Mouse (Mus musculus): ENCODE measurements around the gene Car14.
"Not testable (repeated sequence)": the region's sequence is repeated elsewhere in the genome, so short reads cannot be mapped to it uniquely, and the experiment has no call there.

The Car14 gene

GRCm38 (mm10) chr3:95925087-95925486, 20.6 kb upstream of the Car14 start:
- DNase-seq (ENCODE audit: low read depth, low spot score): no peak

GRCm38 (mm10) chr3:95924185-95924584, 19.7 kb upstream of the Car14 start:
- DNase-seq (ENCODE audit: low read depth, low spot score): no peak

- not testable (repeated sequence) for DNase-seq (ENCODE audit: low read depth, low spot score)
These were observed 18.9 kb upstream of the Car14 start for GRCm38 (mm10) chr3:95923429-95923828.

- DNase-seq (ENCODE audit: low read depth, low spot score): not testable (repeated sequence)
These were observed 16.0 kb upstream of the Car14 start for GRCm38 (mm10) chr3:95920532-95920931.

DNA sequence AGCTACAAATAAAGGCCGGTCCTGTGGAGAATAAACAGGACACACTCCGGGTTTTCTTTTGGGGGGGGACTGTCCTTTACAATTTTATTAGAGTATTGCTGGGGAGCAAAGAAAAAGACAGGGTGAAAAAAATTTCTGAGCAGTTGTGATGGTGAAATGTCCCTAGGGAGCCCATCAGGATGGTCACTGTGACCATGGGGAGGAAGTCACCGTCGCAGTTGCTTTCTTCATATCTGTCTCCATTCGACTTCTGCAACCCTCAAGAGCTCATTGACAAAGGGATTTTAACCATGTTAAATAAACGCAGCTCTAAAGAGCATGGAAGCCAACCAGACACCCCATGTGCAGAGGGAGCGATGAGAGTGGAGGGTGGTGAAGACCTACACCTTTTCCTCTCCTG, 12.3 kb upstream of the Car14 start:
- DNase-seq (ENCODE audit: low read depth, low spot score): no peak

- no peak for DNase-seq (ENCODE audit: low read depth, low spot score)
These were observed 10.2 kb upstream of the Car14 start for GRCm38 (mm10) chr3:95914706-95915105.

GRCm38 (mm10) chr3:95907613-95908012, 3.1 kb upstream of the Car14 start:
- no peak for DNase-seq (ENCODE audit: low read depth, low spot score)

DNA sequence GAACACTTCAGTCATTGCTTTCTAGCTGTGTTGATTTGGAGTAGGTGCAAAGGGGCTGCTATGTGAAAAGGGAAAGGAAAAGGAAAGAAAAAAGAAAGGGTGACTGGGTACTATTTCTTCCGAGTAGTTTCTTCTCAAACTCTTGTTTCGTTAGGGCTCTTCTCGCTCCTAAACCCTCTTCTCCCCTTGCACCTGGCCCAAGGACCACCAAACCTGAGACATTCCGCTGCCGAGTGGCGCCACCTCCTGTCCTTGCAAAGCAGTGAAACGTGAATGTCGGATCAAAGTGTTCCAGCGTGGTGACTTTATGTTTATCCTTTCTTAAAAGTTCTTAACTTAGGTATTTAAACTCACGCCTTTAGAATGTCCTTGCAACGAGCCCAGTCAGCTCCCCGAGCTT, 2.4 kb upstream of the Car14 start:
- no peak for DNase-seq (ENCODE audit: low read depth, low spot score)

DNA sequence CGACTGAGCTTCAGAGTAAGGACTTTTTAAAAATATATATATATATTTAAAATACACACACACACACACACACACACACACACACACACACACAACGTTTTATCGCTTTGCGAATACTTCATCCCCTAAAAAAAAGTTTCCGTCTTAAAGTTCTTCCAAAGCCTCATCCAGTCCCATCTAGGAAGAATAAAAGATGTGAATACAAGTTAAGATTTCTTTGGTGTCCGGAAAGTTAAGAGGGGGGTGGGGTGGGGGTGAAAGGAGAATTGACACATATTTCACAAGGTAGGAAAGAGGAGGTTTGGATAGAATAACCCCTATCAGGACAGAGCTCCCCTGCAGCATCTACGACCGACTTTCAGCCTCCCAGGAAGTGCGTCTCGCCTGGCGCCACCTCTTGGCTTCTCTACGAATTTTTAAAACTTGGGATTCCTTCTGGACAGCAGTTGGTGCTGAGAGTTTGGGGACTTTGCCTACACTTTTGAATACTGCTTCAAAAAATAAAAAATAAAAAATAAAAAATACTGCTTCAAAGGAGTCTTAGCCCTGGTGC, 1.5 kb upstream of the Car14 start:
- no peak for DNase-seq (ENCODE audit: low read depth, low spot score)

DNA sequence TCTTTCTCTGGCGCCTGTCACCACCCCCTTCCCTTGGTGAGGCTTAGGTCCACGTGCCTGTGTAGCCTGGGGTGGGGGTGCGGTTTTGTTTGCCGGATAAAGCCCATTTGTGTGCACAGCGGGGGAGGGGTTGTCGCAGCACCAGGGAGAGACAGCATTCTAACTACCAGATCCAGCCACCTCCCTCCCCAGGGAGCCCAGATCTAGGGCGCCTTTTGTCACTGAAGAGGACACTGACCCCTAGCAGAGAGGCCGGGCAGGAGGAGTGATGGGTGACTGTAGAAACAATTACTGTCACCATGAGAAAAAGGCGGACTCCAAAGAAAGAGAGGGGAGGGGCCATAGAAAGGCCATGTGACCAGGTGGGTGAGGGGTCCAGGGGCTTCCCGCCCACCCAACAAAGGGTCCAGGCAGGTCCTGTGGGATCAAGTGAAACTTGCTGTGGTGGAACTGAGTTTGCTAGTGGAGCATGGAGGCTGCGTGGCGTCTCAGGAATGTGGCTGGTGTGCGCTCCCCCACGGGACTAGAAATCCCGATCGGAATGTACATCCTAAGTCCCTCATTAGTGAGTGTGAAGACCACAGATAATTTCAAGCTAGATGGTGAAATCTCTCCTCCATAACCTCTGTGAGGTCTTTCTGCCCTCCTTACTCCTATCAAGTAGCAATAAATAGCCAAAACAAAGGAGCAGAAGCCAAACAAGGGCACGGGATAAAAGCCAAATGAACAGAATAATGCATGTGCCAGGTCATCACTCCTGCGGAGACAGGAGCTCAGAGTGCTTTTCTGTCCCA, 852 bp upstream of the Car14 start:
- no peak for DNase-seq (ENCODE audit: low read depth, low spot score)

DNA sequence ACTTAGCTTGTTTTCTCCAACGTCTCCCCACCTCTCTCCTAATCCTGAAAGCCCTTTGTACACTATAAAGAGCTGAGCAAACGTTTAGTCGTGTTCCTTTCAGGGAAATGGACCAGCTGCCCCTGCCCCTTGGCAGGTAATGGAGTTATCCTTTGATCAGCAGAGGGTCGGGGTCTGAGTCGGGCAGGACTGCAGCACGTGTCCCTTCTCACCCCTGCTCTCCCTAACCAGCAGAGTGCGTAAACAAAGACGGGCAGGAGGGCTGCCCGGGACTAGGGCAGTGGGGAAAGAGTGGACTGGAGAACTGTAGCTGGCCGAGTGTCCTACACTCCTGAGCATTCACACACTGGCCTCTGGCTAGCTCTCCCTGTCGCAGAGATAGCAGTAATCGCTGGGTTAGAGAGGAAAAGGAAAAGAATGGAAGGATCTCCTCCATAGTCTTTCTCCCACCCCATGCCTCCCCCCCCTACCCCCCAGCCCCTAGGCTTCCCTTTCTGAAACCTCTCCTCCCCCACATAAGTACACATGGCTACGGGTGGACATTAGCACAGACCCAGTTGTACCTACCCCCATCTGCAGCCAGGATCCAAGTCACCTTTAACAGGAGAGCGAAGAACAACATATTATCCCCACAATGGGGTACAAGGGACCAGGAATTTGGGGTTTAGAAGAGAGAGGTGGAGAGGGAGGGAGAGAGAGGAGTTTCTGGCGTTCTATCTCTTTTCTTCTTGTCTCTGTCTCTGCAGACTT, 563 bp downstream of the Car14 start:
- DNase-seq (ENCODE audit: low read depth, low spot score): no peak

GRCm38 (mm10) chr3:95902643-95903042, 1.8 kb downstream of the Car14 start:
- no peak for DNase-seq (ENCODE audit: low read depth, low spot score)

DNA sequence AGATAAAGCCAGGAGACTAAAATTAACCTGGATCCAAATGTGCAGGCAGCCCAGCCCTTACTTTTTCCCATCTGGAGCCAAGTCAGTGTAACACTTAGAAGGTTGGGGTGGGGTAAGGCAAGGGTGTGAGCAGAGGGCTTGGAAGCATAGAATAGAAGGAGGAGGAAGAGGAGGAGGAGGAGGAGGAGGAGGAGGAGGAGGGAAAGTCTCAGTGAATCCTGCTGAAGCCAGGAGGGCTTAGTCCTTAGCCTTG, 2.2 kb downstream of the Car14 start:
- no peak for DNase-seq (ENCODE audit: low read depth, low spot score)

DNA sequence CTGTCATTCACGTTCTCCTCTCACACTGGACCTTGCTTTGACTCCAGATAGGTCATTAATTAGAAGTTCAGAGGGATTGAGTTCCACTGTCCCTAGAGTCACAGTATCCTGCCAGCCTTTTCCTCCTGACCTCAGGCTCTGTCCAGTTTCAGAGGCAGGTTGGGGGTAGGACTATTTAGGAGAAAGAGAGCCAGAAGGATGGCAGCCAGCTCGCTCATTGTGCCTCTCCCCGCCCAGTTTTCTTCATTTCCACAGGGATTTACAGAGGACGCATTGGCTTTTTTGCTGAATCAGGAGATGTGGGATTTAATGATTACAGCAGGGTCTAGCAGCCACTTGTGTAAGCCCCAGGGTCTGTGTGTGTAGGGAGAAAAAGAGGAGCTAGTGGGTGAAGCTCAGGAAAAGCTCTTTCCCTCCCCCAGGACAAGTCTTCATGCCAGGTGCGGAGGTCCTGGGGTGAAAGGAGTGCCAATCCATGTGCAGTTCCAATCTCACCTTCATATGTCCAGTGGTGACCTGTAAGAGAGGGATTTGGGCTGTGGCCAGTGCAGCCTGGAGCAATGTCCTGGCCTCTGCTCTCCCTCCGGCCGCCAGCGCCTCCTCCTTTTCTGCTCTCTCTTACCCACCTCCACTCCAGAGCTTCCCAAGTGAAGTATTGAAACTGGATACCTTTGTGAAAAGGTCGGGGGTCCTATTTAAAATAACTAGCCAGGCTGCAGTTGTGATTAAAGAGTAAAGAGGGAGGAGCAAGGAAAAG, 2.7 kb downstream of the Car14 start:
- no peak for DNase-seq (ENCODE audit: low read depth, low spot score)

DNA sequence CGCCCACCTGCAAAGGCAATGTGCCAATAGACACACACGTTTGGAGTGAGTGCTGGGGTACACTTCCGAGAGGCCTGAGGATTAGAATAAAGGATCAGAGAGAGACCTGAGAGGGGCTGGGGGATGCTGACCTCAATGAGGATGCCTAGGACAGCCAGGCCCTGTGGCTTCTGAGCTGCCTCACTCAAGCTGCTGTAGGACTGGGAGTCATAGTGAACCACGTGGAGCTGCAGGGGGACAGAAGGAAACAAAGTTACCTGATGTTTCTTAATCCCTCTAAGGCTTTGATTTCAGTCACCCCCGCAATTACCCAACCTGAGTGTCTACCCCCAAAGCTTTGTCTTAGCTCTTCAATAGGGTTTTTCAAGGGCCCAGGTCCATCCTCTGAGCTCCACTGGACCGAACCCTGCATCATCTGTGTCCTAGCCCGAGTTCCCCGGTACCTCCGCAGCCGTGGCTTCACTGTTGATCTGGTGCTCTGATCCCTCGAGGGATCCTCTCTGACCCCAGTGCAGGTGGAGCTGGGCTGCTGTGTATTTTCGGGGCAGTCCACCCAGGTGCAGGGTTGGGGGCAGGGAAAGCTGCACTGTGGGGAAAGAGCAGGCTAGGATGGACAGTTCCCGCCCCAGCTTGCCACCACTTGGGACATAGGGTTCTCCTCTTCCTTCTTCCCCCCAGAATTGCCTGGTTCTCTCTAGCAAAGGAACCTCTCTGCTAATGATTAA, 4.5 kb downstream of the Car14 start:
- DNase-seq (ENCODE audit: low read depth, low spot score): no peak

- DNase-seq (ENCODE audit: low read depth, low spot score): not testable (repeated sequence)
These were observed 9.0 kb downstream of the Car14 start for GRCm38 (mm10) chr3:95895501-95895900.

DNA sequence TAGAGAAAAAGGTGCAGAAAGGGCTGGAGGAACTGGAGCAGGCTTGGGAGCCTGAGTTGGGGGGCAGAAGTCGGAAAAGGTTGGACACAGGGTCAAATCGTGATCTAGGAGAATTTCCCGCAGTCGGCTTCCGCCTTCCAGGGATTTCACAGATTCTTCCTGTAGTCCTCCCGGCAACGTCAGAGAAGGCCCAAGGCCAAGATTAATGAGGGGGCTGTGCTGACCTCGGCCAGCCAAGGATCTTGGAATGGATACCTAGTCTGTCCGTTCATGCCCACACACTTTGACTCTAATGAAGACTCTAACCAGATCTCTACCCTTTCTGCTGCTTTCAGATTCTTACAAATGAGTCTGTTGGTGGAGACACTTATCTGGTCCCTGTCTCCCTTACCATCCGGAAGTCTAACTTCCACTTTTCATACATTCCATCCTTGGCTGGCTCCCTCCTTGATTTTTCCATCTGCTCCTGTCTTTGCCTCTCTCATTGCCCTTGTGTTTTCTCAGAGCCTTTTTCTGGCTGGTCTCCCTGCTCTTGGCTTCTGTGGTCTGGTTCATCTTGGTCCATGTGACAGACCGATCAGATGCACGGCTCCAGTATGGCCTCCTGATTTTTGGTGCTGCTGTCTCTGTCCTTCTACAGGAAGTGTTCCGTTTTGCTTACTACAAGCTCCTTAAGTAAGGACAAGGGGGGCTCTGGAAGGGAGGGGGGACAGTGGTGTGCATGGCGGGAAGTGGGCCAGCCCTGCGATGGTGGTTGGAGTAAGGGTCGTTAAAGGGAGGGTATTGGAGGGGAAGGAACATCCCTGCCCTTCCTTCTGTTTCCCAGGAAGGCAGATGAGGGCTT, 10.0 kb downstream of the Car14 start:
- no peak for DNase-seq (ENCODE audit: low read depth, low spot score)

DNA sequence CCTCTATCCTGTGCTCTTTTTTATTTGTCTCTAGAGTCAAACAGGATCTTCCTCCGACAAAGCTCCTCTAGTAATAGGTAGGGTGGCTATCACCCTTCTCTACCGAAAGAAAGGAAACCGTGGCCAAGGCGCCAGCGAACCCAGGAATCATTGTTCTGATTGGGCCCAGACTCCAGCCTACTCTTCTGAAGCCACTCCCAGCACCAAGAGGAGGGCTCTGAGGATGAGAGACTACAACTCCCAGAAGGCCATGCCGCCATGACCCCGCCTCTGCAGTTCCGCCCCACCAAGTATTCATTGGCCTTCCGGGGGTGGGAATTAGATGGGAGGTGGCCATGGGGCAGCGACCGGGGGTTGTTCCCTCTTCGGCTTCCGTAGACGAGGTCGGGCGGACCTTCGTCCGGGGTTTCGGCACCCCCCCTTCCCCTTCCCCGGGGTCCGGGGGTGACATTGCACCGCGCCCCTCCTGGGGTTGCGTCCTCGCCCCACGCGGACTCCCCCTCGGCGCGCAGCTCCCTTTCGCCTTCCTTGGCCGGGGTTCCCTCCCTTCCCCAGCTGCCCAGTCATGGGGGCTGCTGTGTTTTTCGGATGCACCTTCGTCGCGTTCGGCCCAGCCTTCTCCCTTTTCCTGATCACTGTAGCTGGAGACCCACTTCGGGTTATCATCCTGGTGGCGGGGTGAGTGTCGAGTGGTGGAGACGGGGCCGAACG, 10.7 kb downstream of the Car14 start, which contains the start of gene Aph1a:
Gene Aph1a, plus strand, starts transcription at position 364 of the 711 bp plus-strand sequence.
- peak; percentile 92 for DNase-seq (ENCODE audit: low read depth, low spot score)

DNA sequence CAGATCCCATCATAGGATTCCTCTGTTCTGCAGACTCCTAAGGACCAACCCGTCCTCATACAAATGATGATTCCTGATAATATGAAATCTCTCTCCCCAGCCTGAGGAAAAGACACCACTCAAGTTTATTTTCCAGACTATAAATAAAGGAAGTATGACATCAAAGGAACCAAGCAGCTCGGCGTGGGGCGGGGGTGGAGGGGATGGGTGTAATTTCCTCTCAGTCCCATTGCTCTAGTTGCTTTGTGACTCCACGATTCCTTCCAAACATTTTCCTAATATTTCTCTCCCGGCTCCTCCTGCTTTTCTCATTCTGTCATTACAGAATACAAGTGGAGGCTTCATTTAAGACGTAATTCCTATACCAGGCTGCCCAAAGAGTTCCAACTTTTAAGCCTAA, 11.4 kb downstream of the Car14 start:
- no peak for DNase-seq (ENCODE audit: low read depth, low spot score)

Data from retina, postnatal 7 days (tissue).